Mouse (Mus musculus) megakaryocyte, embryonic 14.5 days (primary cell): ENCODE data around the gene Sox3.

Experiments
- FLI1 ChIP-seq: IDR thresholded peaks from 2 replicates; pipeline ENCODE4 v1.6.1; 2012; ENCODE audit warnings: low read length, inconsistent platforms, mixed read lengths
- GATA1 ChIP-seq: IDR thresholded peaks from 3 replicates; pipeline ENCODE4 v1.6.1; 2012; ENCODE audit warnings: mixed read lengths, low read length, inconsistent platforms, borderline replicate concordance

GRCm38 (mm10) chrX:60899546-60899945 is 6.3 kb upstream of the Sox3 start:
- no peak for TF ChIP-seq FLI1
- no peak for TF ChIP-seq GATA1
